Mouse (Mus musculus) telencephalon, adult 2 months (tissue): Measurements from ENCODE around the gene Cdc42ep1.
A peak's percentile ranks its signal among the peaks of the same experiment; 100 is the strongest.

ENCODE experiments used
- DNase-seq: peaks from one replicate; pipeline ENCODE4 v3.0.0-alpha.2; 2011; ENCODE audit warnings: low read depth, low spot score

Gene Cdc42ep1

DNA sequence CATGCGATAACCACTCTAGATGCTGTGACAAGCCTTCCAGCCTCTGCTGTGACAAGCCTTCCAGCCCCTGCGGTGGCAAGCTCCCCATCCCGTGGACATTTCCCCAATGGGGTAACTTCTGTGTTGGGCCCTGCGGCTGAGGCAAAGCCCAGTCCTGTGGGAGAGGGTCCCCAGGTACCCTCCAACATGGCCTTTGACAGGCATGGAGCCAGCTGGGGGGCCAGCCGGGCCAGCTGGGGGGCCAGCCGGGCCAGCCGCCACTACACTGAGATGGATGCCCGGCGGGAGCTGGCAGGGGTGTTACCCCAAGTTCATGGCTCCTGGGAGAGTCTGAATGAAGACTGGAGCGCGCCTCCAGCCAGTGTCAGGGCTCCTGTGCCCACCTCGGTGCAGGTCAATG, 7.1 kb downstream of the Cdc42ep1 start:
- no peak for DNase-seq

GRCm38 (mm10) chr15:78850059-78850824, 7.8 kb downstream of the Cdc42ep1 start:
- peak; percentile 38 for DNase-seq

- DNase-seq, result no peak
These were observed 8.5 kb downstream of the Cdc42ep1 start for GRCm38 (mm10) chr15:78850944-78851343.

- DNase-seq, result peak; percentile 60
These were observed 9.2 kb downstream of the Cdc42ep1 start for GRCm38 (mm10) chr15:78851505-78852153.

GRCm38 (mm10) chr15:78855303-78855965, 13.0 kb downstream of the Cdc42ep1 start, which contains the start of gene Lgals2:
Lgals2 (minus strand) TSS chr15:78855529.
- DNase-seq, result no peak

- no peak for DNase-seq
These were observed 14.6 kb downstream of the Cdc42ep1 start for GRCm38 (mm10) chr15:78857009-78857408.

GRCm38 (mm10) chr15:78859311-78859710, 16.9 kb downstream of the Cdc42ep1 start:
- DNase-seq, result no peak

DNA sequence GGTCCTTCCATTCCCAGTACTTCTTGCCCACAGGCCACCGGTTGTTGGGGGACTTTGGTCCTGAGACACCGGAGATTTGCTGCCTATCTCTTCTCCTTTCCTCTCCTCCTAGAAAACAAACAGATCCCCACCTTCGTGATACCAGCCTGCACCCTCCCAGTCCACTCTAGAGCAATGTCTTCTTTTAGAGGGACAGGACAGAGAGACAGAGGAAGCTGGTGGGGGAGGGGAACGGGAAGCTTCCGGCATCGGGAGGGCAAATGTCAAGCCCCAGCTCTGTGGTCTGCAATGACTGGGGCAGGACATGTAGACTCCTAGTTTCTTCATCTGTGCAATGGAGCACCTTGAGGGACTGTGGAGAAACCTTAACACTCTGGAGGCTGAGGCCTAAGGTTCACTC, 17.3 kb downstream of the Cdc42ep1 start:
- DNase-seq, result no peak

DNA sequence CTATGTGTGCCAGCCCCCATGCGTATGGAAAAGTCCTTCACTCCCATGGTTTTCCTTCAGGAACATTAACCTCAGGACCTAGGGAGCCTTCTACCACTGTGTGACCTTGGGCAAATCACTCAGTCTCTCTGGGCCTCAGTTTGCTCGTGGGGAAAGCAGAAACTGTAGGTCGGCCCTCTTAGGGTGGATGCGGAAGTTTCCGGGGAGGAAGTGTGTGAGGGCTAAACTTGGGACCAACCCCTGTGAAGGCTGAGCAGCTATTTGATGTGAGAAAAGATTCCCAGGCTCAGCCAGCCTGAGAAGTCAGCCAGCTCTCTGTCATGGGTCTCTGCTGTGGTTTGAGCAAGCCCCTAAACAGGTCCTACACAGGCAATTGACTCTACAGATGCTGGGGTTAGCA, 19.9 kb downstream of the Cdc42ep1 start:
- DNase-seq, result no peak

- no peak for DNase-seq
These were observed 20.7 kb downstream of the Cdc42ep1 start for GRCm38 (mm10) chr15:78863154-78863553.

GRCm38 (mm10) chr15:78863852-78864253, 21.4 kb downstream of the Cdc42ep1 start:
- DNase-seq, result no peak

- DNase-seq, result no peak
These were observed 26.0 kb downstream of the Cdc42ep1 start for GRCm38 (mm10) chr15:78868398-78868797.

DNA sequence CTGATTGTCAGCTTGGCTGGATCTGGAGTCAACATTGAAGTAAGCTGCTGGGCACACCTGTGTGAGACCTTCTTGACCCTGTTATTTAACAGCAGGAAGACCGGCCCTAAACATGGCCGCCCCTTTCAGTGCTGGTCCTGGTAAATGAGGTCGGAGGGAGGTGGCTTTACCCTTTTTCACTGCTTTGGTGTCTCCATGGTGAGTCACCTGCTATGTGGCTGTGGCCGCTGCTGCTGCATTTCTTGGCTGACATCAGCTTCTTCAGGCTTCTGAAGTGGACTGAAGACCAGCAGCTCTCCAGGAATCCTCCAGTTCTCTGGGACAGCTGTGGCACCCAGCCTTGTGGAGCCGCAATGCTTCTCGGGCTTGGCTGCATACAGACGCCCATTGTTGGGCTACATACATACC, 26.4 kb downstream of the Cdc42ep1 start:
- DNase-seq, result no peak

DNA sequence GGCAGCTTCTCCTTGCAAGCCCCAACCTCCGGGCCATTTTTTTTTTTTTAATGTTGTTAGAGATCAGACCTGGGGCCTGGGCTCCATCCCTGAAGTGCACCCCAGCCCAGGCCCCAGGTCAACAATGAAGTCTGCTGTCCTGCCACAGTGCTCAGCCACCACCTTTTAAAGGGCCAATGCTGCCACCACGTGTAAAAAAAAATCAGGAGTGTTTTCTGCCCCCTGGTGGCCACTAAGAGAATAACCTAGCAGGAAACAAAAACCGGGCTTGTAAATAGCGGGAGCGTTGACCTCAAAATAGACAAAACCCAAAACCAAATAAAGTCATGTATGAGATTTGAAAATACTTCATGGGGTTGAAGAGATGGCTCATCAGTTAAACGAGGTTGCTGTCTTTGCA, 27.4 kb downstream of the Cdc42ep1 start:
- DNase-seq, result no peak

GRCm38 (mm10) chr15:78872021-78872608, 29.7 kb downstream of the Cdc42ep1 start:
- DNase-seq, result no peak

DNA sequence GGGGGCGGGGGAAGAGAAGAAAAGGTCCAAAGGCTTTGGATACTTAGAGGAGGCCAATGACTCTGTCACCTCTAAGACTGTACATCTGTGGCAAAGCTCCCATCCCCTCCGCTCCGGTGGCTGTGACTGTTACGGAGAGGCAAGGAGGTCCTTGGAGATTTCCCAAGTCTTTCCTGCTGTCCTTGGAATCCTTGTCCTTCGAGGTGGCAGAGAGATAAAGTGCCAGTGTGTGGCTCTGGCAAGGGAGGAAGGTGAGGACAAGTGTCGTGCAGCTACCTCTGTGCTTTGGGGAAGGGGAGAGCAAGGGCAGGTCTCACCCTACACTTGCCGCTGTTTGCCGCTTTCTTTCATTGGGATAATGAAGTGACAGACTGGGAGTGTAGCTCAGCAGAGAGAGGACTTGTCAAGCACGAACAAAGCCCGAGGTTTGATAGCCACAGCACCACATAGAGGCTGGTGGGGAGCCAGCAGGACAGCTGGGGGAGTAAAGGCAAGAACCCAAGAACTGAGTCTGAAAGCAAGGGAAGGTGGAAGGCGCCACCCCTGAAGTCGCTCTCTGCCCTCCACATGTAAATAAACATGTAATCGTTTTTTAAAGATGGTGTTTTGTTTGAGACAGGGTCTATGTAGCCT, 31.5 kb downstream of the Cdc42ep1 start:
- no peak for DNase-seq

- no peak for DNase-seq
These were observed 32.6 kb downstream of the Cdc42ep1 start for GRCm38 (mm10) chr15:78874989-78875388.

DNA sequence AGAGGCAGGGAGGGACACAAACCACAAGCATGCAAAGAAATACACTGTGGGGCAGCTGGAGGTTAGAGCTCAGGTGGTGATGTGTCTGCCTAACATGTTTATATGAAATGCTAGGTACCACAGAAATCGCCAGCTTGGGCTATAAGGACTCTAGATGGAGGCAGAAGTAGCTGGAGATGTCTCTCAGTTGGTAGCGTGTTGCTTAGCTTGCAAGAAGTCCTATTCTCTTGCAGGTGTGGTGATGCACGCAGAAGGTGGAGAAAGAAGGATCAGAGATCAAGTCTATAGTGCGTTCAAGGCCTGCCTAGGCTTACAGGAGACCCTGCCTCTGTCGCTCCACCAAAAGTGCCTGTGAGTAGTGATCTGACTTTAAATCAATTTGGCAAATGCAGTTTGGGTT, 33.1 kb downstream of the Cdc42ep1 start:
- DNase-seq, result no peak

DNA sequence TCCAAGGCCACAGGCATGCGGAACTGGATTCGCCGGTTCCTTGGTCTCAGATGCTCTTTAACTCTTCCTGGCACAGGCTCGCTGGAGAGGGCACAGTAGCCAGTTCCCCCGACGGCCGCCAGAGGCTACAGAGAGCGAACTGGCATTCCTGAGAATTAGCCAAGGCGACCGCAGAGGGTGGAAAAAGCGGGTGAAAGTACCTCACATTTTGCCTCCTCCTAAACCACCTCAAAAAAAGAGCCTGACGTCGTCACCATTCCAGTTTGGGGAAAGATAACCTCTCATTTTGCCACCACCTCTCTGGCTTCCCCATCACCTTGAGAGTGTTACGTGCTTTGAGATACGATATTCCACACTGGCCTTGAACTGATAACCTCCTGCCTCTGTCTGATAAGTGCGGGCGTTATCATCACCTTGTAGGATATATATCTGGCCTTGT, 33.9 kb downstream of the Cdc42ep1 start:
- peak; percentile 60 for DNase-seq

- peak; percentile 98 for DNase-seq
These were observed 34.8 kb downstream of the Cdc42ep1 start, which contains the start of gene Gga1 for GRCm38 (mm10) chr15:78876991-78877809. Gga1 (plus strand) TSS chr15:78877190.
